Mouse (Mus musculus): ENCODE measurements around the gene Adra2b.

- TF ChIP-seq CTCF (IDR thresholded peaks at IDR 0.05; ENCODE audit: borderline replicate concordance, insufficient read depth, low read length) (no peak), POLR2A (IDR thresholded peaks at IDR 0.05; ENCODE audit: low read depth, low read length) (no peak)
Observed at GRCm38 (mm10) chr2:127337531-127337930, 25.5 kb upstream of the Adra2b start.

All from embryonic fibroblast, embryonic 13.5 days (primary cell).